Mouse (Mus musculus) small intestine, adult 2 months (tissue): Measurements from ENCODE around the gene Cdh4. TPM values are rescaled to one million over a fixed set of nuclear protein-coding genes. Genes with fewer than 3 reads are reported as not detected.

Source experiments
- H3K27ac ChIP-seq: fragments of 200-500 bp; 2 replicates; pipeline ENCODE4 v1.5.1; 2012; ENCODE audit warnings: low read depth, low read length, control low read depth, inconsistent platforms; ENCODE audit not compliant: insufficient read depth
- H3K27me3 ChIP-seq: fragments of 200-500 bp; 2 replicates; pipeline ENCODE4 v1.6.1; 2012; ENCODE audit warnings: mild to moderate bottlenecking, moderate library complexity, low read length, inconsistent platforms; ENCODE audit not compliant: control insufficient read depth, insufficient read depth
- H3K36me3 ChIP-seq: fragments of 200-500 bp; 2 replicates; pipeline ENCODE4 v1.6.1; 2012; ENCODE audit warnings: mild to moderate bottlenecking, low read length, control low read depth, inconsistent platforms; ENCODE audit not compliant: control insufficient read depth, insufficient read depth
- H3K4me1 ChIP-seq: fragments of 200-500 bp; 2 replicates; pipeline ENCODE4 v1.6.1; 2012; ENCODE audit warnings: low read length, inconsistent platforms, mixed read lengths; ENCODE audit not compliant: control insufficient read depth, insufficient read depth, insufficient read length
- H3K4me3 ChIP-seq: fragments of 200-500 bp; 2 replicates; pipeline ENCODE4 v1.5.1; 2012; ENCODE audit warnings: low read depth, mild to moderate bottlenecking, control low read depth, inconsistent platforms, low read length, moderate library complexity
- CTCF ChIP-seq: fragments of 200-500 bp; IDR thresholded peaks from 2 replicates; pipeline ENCODE4 v1.5.1; 2012; ENCODE audit warnings: low read depth, mild to moderate bottlenecking, control low read depth, inconsistent platforms, low read length, moderate library complexity, mixed read lengths; ENCODE audit not compliant: insufficient replicate concordance, insufficient read length; ENCODE audit errors: extremely low read depth
- POLR2A ChIP-seq: fragments of 200-500 bp; IDR thresholded peaks from 2 replicates; pipeline ENCODE4 v1.6.1; 2012; ENCODE audit warnings: low read depth, mild to moderate bottlenecking, control low read depth, inconsistent platforms, low read length, moderate library complexity
- WGBS: fragments of 180-500 bp; shearing (Covaris S2); methylation state at CpG from one replicate; pipeline ENCODE4 v1.1.7; 2018; 5-methylcytosine and 5-hydroxymethylcytosine counted together
- polyA plus RNA-seq: library from polyadenylated mRNA; depleted of rRNA; stranded (reverse); fragments of >200 nt; gene quantifications from 2 replicates; pipeline ENCODE4 v1.2.3, GENCODE M21; 2012

The Cdh4 gene
- polyA plus RNA-seq, 1 experiment = 0.19 TPM

- Histone ChIP-seq H3K4me3 (no peak overlapping the region), H3K27me3 (no peaks in the 10 kb centered on the region), H3K4me1 (no peaks in the 10 kb centered on the region), H3K27ac (no peak overlapping the region), H3K36me3 (no peaks in the 10 kb centered on the region)
- WGBS = 50% methylated on average over 16 of the region's 16 CpGs
- TF ChIP-seq CTCF (no peak), POLR2A (no peak)
These were observed 291.1 kb downstream of the Cdh4 start for GRCm38 (mm10) chr2:179733141-179733831.

GRCm38 (mm10) chr2:179742419-179742818 lies 300.2 kb downstream of the Cdh4 start:
- WGBS = 86% methylated on average over 1 of the region's 1 CpGs
- no peaks in the 10 kb centered on the region for H3K4me1 ChIP-seq

GRCm38 (mm10) chr2:179742828-179743227 lies 300.6 kb downstream of the Cdh4 start:
- H3K27ac ChIP-seq = no peak overlapping the region
- WGBS = 73% methylated on average over 6 of the region's 6 CpGs
- H3K4me1 ChIP-seq = no peaks in the 10 kb centered on the region
- H3K36me3 ChIP-seq = no peaks in the 10 kb centered on the region
- no peak overlapping the region for H3K4me3 ChIP-seq
- TF ChIP-seq POLR2A (no peak), CTCF (no peak)
- no peaks in the 10 kb centered on the region for H3K27me3 ChIP-seq

More at GRCm38 (mm10) chr2:179742419-179742818, 300.2 kb downstream of the Cdh4 start:
- Histone ChIP-seq H3K4me3 (no peak overlapping the region), H3K27me3 (no peaks in the 10 kb centered on the region), H3K27ac (no peak overlapping the region), H3K36me3 (no peaks in the 10 kb centered on the region)
- TF ChIP-seq CTCF (no peak), POLR2A (no peak)

GRCm38 (mm10) chr2:179746491-179746890 lies 304.3 kb downstream of the Cdh4 start:
- no peak for TF ChIP-seq CTCF
- no peaks in the 10 kb centered on the region for H3K4me1 ChIP-seq
- no peak overlapping the region for H3K27ac ChIP-seq
- no peaks in the 10 kb centered on the region for H3K36me3 ChIP-seq
- H3K4me3 ChIP-seq = no peak overlapping the region
- no peaks in the 10 kb centered on the region for H3K27me3 ChIP-seq
- WGBS = 55% methylated on average over 7 of the region's 7 CpGs

GRCm38 (mm10) chr2:179749399-179749798 lies 307.2 kb downstream of the Cdh4 start:
- H3K4me3 ChIP-seq = no peak overlapping the region
- TF ChIP-seq POLR2A (no peak), CTCF (no peak)
- H3K36me3 ChIP-seq = no peaks in the 10 kb centered on the region
- no peak overlapping the region for H3K27ac ChIP-seq
- WGBS = 55% methylated on average over 3 of the region's 3 CpGs
- no peaks in the 10 kb centered on the region for H3K27me3 ChIP-seq
- no peaks in the 10 kb centered on the region for H3K4me1 ChIP-seq

GRCm38 (mm10) chr2:179753811-179754210 lies 311.6 kb downstream of the Cdh4 start:
- WGBS = 78% methylated on average over 9 of the region's 9 CpGs
- no peak for TF ChIP-seq POLR2A
- TF ChIP-seq CTCF = no peak
- H3K36me3 ChIP-seq = no peaks in the 10 kb centered on the region

GRCm38 (mm10) chr2:179754776-179755175 lies 312.5 kb downstream of the Cdh4 start:
- Histone ChIP-seq H3K27ac (no peak overlapping the region), H3K36me3 (no peaks in the 10 kb centered on the region), H3K4me1 (no peaks in the 10 kb centered on the region), H3K4me3 (no peak overlapping the region), H3K27me3 (no peaks in the 10 kb centered on the region)
- TF ChIP-seq POLR2A (no peak), CTCF (no peak)
- 81% methylated on average over 11 of the region's 11 CpGs for WGBS

More at GRCm38 (mm10) chr2:179753811-179754210, 311.6 kb downstream of the Cdh4 start:
- H3K4me1 ChIP-seq = no peaks in the 10 kb centered on the region
- H3K27me3 ChIP-seq = no peaks in the 10 kb centered on the region
- no peak overlapping the region for H3K27ac ChIP-seq
- H3K4me3 ChIP-seq = no peak overlapping the region
